Mouse (Mus musculus): Measurements from ENCODE around the gene Calml4.

Calml4 gene

GRCm38 (mm10) chr9:62901736-62902135 lies 43.9 kb downstream of the Calml4 start:
- no peak for DNase-seq (ENCODE audit: low spot score in 2 of 2)

- no peak for DNase-seq (ENCODE audit: low spot score in 2 of 2)
Measured at GRCm38 (mm10) chr9:62903841-62904240, 46.0 kb downstream of the Calml4 start.

GRCm38 (mm10) chr9:62905039-62905438 lies 47.2 kb downstream of the Calml4 start:
- DNase-seq (ENCODE audit: low spot score in 2 of 2), result no peak

- DNase-seq (ENCODE audit: low spot score in 2 of 2), result no peak
Measured at GRCm38 (mm10) chr9:62913390-62914069, 55.6 kb downstream of the Calml4 start.

GRCm38 (mm10) chr9:62917059-62917458 lies 59.2 kb downstream of the Calml4 start:
- DNase-seq (ENCODE audit: low spot score in 2 of 2), result no peak

GRCm38 (mm10) chr9:62920877-62921276 lies 63.0 kb downstream of the Calml4 start:
- no peak for DNase-seq (ENCODE audit: low spot score in 2 of 2)

GRCm38 (mm10) chr9:62924886-62925610 lies 67.2 kb downstream of the Calml4 start:
- DNase-seq (ENCODE audit: low spot score in 2 of 2), result no peak
